Mouse (Mus musculus): ENCODE measurements at regions not wholly inside any gene's neighbourhood (a gene's known extent, or its start where the extent isn't known, plus 50 kb on each side); places are given as distances from the start of the nearest gene placed in this dataset.

DNA sequence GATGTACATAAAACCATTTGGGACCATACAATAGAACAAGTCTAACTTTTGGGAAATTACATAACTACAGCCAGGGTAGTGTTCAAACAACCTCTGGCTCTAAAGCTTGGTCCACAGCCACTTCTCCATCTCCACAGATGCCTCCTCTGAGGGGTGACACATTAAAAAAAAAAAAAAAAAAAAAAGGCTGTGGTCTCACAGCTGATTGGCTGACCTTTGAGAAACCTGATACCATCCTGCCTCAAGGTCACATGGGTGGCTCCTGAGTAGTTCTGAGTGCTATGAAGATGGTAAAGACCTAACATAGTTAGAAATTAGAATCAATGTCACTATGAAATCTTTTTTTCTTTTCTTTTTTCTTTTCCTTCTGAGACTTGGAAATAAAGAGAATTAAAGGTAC is 102.4 kb downstream of the Tmem182 start:
- DNase-seq (ENCODE audit: low read depth): no peak

DNA sequence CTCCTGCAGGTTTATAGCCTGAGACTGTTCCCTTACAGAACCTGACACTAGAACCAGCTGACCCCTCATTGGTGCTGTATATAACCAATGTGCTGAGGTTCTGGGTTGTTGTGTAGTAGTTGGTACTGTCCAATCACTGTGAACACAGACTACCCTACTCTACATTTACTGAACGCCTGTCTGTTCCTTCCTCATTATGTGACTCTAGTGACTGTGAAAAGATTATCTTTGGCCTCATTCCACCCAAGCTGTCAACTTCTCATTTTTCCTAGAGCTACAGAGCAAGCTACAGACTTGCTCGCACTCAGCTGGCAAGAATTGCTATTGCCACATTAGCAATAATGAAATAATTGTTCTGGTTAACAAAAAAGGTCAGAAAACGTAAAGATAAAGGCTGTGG is 108.2 kb downstream of the Tmem182 start:
- no peak for DNase-seq (ENCODE audit: low read depth)

DNA sequence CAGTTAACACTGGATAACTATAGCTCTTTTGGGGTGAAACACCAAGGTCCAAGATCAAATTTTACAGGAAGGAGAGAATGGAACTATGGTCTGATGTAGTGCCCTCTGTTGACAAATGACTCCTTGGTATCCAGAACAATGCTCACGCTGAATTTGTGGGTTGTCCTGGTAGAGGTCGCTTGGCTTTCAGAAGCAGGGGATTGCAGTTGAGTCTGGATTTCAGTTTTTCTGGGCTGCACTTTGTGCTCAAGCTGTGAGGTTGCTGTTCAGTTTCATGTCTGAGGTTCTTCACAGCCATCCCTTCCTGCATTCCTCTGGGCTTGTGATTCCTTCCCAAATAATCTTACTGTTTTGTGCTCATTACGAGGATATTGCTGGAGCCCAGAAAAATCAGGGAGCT is 118.9 kb downstream of the Tmem182 start:
- DNase-seq (ENCODE audit: low read depth): no peak

DNA sequence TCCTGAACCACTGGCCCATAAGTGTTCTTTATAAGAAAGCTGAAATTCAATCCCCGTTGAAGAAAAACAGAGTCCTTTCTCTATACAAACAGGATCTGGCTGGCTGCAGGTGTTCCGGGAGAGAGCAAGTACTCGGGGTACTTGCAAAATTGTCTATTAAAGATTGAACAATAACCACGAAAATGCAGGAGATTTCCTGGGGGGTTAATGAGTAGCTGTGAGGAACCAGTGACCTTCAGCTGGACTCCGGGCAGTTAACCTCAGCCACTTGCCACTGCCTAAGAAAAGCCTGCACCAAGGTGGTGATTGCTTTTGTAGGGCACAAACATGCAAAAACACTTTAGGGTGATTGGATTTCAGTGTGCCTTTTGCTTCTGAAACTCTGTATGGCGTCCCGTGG is 119.4 kb downstream of the Tmem182 start:
- no peak for DNase-seq (ENCODE audit: low read depth)

DNA sequence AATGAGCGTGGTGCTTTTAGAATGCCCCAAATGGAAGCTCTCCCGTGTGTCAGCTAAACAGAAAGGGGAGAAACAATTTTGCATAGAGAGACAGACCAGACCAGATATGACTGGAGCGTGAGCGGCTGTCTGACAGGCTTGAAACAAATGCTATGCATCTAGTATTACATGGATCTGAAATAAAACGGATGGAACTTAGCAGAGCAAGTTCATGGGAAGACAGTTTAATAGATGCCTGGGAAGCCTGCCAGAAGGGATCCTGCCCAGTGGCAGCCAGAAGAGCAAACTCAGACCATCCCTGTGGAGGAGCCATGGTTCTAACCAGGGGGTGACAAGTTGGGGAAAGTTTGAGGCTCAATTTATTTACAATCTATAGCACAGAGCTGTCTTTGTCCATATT is 126.0 kb downstream of the Tmem182 start:
- DNase-seq (ENCODE audit: low read depth): no peak

DNA sequence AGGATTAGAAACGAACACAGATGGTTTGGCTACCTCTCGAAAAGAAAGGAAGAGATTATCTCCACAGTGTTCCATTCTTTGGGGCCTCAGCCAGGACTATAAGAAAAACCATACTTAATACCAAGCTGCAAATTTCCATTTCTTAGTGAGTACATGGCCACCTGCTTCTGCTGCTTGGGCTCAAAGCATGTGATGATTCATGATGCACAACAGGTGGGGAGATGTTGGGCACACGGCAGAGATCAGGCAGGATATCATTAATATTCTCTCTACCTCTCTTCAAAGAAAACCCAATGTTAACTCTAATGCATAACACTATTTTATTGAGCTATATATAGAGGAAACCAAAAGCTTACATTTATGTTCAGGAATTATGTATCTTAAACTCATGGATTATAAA is 131.3 kb downstream of the Tmem182 start:
- no peak for DNase-seq (ENCODE audit: low read depth)

DNA sequence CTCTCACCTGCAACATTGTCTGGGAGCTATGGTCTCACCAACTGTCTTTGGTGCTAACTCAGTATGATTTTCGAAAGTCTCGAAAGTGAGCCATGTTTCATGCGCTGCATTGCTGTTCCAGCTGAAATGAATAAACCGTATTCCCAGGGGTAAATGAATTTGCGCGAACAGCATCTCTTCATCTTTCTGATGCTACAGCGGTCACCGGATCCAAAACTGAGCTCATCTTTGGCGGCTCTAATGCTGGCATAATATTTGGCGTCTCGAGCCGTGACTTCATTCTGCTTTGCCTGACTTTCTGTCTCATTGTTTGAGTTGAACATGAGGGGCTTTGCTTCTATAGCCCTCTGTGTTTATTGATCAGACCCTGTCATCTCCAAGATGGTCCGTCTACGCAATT is 137.3 kb downstream of the Tmem182 start:
- DNase-seq (ENCODE audit: low read depth): no peak

DNA sequence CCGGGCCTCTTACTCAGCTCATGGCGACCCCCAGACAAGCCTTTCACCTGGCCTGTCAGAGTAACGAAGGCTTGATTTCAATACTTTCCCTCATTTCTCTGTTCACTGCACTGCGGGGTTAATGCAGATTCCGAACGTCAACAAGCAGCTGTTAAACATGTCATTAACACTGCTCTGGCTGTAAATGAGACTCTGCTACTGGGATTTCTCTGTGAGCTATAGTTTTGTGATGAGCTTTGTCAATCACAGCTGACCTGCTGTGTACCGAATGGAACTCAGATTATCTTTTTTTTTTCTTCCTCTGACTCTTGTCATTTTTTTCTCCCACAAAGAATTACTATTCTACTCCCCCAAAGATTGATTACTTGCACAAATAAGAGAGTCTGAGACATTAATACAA is 137.8 kb downstream of the Tmem182 start:
- DNase-seq (ENCODE audit: low read depth): no peak

DNA sequence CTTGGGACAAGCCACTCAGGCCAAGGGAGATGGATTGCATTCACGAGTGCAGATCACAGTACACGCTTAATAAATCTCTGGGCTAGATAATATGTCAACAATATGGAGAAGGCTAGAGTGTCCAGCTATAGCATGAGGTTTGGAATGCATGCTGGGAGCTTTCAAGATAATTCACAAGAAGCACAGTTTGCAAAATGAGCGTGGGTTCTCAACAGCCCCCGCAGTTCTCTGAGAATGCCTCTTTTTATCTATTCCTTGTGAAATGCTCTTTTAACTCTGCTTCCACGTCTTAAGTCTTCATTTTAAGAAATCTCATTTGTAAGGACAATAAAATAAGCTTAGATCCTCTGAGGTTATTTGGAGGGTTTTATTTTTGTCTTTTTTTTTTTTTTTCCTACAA is 145.2 kb downstream of the Tmem182 start:
- DNase-seq (ENCODE audit: low read depth): no peak

DNA sequence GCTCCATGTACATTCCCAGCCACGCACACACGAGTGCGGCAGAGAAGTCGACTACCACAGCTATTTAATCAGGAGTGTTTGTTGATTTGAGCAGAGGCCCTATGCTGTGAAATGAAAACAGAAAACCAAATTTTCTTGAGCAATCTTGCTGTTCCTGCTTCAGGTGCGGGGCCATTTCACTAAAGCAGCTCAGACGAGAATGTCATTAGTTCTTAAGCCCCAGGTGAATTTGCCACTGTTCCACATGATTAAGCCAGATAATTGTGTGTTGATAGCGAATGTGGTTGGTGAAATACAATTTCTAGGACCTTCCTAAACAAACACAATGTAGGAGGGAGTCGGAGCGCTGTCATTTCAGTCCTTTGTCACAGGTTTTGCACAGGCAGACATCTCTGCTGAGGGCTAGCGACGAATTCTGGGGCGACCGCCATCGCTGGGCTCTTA is 149.3 kb downstream of the Tmem182 start:
- DNase-seq (ENCODE audit: low read depth): no peak

DNA sequence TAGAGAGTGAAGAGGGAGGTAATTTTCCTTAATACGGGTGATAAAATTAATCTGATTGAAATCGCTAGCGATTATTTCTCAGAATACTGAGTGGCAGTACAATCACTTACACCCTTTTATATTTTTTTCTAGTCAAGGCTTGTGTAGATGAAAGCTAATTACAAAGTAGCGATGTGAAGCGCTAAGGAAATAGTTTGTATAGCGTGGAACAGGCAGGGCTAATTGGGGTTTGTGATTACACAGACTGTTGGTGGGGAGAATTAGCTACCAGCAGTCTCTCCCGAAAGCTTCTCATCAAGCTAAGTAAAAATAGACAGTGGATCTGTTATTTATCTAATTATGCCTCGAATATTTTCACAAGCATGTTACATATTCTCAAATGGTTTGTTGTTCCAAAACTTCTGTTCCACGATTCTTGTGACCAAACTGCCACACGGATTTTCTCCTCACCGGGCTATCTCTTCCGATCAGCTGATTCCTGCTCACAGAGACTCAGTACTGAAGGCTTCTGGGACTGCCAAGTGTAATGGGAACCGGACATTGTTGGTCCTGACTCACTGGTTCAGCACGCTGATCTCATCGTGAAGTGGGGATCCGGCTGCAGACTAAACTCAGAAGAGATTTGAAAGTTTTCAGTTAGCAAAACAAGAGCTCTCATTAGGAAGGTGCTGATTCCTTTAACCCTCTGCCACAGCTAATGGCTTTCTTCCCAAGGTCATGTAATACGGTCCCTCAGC is 162.5 kb downstream of the Tmem182 start:
- DNase-seq (ENCODE audit: low read depth): peak; percentile 51

DNA sequence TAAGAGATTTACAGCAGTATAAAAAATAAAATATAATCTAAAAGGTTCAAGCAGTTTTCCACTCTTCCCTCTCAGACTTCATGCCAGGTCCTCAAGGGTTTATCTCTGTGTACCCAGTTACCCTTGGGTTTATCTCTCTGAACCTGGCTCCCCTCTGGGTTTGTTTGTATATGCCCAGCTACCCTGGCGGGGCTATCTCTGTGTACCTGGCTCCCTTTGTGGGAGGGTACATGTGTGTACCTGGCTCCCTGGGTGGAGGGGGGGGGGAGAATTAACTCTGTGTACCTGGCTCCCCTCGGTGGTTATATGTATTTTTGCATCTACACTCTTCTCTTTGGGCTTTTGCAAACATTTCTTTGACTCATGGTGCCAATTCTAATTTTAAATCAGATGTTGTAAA is 178.4 kb downstream of the Tmem182 start:
- DNase-seq (ENCODE audit: low read depth): no peak

DNA sequence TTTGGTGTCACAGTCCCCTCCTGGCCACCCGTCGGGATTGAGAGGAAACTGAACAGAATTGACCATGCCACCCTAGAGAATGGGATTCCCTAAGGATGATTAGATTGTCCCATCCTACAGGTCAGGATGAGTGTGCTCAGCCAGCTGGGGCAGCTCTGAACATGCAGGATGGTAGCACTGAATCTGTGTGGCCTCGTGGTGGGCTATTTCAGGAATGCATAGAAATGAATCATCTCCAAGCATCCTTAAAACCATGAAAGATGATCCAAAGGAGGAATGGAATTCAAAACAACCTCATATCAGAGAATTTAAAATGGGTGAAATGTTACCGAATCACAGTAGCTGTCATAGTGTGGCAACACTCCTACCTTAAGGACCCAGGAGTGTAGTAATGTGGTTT is 187.9 kb downstream of the Tmem182 start:
- DNase-seq (ENCODE audit: low read depth): peak; percentile 39

DNA sequence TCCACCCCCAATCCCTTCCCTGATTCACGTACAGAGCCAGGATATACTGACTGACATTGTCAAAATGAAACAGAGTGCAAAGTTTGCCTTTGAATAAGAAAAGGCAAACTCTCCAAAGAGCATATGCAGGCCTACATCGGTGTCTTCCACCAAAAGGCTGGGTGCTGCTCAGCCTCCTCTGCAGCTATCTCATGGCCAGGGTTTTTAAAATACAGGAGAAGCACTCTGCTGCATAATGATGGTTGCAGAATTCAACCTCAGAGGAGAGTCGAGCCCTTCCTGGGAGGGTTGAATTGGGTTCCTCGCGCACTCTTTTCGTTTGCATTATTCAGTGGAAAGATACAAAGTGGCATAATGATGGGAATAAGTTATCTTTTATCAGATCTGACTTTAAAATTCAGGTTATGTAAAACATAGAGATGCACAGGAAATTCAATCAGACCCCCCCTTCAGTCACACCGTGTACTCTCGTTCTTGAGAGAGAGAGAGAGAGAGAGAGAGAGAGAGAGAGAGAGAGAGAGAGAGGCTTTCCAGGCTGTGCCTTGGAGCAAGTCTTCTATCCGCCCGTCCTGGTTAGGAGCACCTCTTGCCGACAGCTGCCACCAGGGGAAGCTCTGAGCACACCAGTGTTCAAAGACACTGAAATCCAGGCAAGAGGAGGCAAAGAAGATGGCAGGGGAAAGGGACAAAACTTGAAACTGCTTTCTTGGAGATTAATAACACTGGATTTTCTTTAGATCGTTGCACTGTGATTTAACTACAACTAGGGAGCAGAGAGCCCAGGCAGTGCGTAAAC is 196.0 kb downstream of the Tmem182 start:
- peak; percentile 86 for DNase-seq (ENCODE audit: low read depth)

DNA sequence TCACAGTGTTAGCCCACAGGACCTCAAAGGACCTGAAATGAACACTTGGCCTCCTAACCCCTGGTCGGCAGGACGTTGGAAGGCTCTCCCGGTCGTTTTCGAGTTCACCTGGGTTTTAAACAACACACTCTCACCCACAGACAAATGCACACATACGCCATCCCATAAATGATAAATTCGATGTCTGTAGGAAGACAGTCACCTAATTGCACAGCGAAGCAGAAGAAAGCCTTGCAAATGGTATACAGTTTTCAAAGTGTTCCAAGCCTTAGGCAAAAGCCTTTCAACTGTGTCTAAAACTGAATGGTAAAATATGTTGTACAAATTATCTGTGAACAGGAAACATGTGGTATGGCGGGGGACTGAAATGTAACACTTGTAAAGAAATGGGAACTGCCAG is 196.6 kb downstream of the Tmem182 start:
- DNase-seq (ENCODE audit: low read depth): no peak

DNA sequence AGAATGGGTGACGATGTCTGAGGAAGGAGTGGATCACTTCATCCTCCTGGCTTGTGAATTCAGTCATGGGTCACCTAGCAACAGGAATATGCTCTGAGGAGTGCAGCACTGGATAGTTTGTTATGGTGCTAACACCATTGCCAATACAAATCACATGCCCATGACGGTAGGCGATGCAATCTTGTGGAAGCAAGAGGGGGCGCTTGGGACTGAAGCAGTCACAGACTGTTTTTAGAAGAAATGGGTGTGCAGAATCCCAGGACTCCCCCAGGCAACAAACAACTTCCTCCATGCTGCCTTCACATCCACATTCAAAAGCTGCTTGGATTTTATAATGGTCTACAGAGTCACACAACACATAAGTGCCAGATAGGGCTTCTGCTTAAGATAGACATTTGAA is 221.5 kb downstream of the Tmem182 start:
- DNase-seq (ENCODE audit: low read depth): no peak

DNA sequence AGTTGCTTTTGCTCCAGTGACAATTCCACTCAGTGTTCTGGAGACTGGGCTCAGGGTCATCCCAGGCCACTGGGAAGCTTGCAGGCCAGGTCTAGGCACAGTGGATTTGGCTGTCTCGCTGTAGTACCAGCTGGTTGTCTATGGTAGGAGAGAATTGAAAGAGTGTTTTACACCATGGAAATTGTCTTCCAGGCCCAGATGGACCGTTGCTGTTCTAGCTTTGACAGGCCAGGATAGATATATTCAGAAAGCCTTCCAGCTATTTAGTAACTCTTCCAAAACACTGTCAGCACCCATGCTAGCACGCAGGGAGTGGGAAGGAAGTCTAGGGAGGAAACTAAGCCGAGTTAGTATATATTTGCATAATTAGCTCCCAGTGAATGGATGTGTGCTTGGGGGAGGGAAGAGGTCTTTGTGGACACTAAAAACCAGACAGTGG is 222.2 kb downstream of the Tmem182 start:
- DNase-seq (ENCODE audit: low read depth): peak; percentile 65

DNA sequence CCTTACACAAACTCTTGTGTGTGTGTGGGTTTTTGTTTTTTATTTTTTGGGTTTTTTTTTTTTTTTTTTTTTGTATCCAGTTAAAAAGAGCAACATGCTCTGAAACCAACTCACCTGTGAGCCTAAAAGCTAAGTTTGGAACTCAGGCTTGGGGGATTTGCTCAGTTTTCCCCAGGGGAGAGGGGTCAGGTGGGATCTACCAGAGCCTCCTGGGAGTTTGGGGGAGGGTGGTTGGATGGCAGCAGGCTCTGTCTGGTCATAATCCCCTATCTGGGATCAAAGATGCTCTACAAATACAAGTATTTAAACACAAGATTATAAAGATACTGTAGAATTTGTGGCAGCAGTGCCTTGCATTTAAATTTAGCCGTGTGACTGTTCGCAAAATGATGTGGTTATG is 222.6 kb downstream of the Tmem182 start:
- DNase-seq (ENCODE audit: low read depth): no peak

DNA sequence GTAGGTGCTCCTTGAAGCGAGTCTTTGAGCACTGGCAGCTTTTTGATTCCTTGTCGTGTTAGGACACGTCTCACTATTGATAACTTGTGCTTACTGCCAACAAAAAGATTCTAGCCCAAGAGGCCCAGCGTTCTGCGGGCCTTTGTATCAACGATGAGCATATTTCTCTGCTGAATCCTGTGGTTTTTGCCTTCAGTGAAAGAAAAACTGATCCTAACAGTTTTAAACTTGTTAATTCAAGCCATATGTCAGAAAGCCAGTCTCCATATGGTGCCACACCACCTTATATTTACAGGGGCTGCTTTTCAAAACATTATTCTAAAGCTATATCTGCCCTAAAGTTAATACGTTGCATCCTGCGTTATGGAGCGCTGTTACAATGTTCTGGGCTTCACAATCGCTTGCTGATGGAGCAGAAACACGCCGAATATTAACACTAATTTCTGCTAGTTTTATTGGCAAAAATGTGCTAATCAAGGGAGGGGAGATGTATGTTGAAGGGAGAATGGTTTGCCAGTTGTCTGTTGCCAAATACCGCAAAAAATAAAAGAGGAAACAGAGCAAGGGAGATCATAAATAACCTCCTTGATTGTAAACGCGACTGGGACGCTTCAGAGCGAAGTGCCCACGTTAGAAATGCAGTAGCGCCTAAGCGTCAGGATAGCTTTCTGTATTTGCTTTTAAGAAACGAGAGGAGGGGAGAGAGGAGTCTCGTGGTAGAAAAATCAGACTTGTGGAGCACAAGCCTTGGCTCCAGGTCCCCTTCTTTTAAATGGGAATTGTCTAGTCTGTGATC is 229.9 kb downstream of the Tmem182 start:
- DNase-seq (ENCODE audit: low read depth): peak; percentile 79

DNA sequence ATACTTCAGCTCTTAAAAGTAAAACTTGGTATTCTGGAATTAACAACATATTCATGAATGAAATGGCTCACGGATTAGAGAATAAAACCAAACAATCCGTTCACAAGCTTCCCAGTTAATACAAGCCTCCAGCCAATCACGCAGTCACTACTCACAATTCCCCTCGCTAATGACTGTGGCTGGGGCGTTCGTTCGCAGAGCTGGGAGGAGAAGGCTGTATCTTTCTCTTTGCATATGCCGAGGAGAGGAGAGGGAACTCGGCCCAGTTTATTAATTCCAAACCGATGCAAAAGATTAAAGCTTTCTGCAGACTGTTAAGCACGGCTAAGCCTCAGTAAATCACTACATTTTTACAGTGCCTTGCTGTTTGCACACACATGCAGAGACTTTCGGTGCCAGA is 231.5 kb downstream of the Tmem182 start:
- DNase-seq (ENCODE audit: low read depth): no peak

DNA sequence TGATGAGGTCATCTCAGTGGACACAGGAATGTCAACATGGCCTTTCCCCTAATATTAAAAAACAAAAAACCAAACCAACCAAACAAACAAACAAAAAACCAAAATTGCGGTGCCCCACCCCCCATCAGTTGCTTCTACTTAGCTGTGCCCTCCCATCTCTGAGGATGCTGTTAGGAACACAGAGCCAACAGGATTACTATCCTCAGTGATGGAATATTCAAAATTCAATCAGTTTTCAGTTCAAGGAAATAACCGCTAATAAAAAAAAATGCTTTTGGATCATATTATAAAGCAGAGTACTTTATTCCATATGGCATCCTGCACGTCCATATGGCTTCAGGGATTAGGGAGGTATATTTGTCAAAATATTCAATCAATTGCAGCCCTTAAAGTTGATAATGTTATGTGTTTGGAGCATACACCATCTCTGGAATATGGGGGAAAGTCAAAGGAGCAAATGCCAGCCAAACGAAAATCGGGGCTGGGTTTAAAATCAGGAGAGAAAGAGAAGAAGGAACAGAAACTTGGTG is 249.1 kb downstream of the Tmem182 start:
- DNase-seq (ENCODE audit: low read depth): no peak

DNA sequence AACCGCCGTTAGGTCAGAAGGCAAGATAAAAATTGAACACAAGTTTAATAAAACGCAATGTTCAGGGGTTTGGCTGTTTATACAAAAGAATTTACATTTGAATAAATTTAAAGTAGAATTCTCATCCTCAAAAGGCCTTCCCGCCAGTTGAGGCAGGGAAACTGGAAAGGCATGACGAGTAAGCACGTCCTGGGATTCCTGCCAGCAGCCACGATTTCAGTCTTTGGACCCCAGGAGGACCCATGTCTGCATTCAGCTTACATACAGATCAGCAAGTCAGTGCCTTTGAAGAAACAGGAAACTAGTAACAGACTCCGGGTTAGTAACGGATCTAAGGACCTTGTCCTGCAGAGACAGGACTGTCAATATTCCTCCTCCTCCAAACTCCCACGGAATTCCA is 250.4 kb downstream of the Tmem182 start:
- DNase-seq (ENCODE audit: low read depth): peak; percentile 38

DNA sequence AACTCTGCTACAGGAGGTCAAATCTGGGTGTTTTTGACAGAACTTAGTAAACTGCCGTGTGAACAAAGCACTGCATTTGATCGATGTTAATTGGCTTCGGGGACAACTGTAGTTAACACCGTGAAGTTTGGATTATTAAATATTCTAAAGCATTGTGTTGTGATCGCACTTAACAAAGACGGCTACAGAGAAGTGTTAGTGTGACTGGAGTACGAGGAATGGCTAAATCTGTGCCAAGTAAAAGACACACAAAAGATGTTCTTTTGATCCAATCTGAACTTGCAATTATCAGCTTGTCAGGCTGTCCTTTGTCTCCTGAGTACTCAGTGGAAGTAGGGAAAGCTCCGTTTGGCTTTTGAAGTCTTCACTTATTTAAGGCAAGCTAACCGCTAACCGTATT is 259.7 kb downstream of the Tmem182 start:
- DNase-seq (ENCODE audit: low read depth): no peak
